In the genomic region with DNA sequence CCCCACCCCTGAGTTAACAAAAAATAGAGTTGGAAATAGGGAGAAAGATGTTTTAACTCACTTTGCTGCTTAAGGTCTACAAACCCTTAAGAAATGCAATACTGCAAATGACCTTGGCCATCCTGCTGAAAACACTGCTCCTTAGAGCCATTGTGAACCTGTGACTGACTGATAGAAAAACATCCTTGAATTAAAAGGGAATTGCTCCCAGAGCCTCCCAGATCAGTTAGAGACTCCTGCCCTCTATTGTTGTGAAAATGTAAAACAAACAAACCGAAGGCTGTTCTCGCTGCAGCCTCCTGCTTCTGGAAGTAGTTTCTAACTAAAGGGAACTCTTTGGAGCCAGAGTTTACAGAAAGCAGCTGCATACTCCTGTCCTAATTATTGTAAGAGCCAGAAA, we compare ENCODE assay signal across 32 mouse cellular contexts.
DNase-seq lines count a peak whose midpoint lies in the region; ATAC-seq and TF ChIP-seq lines count a peak whose summit lies in the region.
"Had no signal": no experiment of that assay in that cellular context is flagged by ENCODE, and none has a peak within 500 bp of the region (broad histone marks: within the 10 kb centered on the region; RNA-seq: fewer than 3 reads in every experiment).

No protein-coding gene starts in this region.

- H3K36me3 ChIP-seq in hindbrain, embryonic 10.5 days = no peaks in the 10 kb centered on the region
- no peaks in the 10 kb centered on the region for H3K36me3 ChIP-seq in hindbrain, embryonic 13.5 days
- H3K36me3 ChIP-seq in midbrain, embryonic 14.5 days (ENCODE audit: control insufficient read depth, insufficient read depth, low read length) = no peaks in the 10 kb centered on the region
- no peaks in the 10 kb centered on the region for H3K36me3 ChIP-seq in midbrain, embryonic 15.5 days (replicated peaks)
- no peaks in the 10 kb centered on the region for H3K36me3 ChIP-seq in ES-E14 (ENCODE audit: control insufficient read depth, insufficient read depth, low read length, poor library complexity, severe bottlenecking)
- H3K36me3 ChIP-seq: embryonic facial prominence, embryonic 10.5 days; embryonic facial prominence, embryonic 15.5 days; heart, embryonic 13.5 days; limb, embryonic 13.5 days; midbrain, embryonic 12.5 days; neural tube, embryonic 12.5 days had no signal

- H3K9me3 ChIP-seq in hindbrain, embryonic 10.5 days = no peaks in the 10 kb centered on the region
- H3K9me3 ChIP-seq in hindbrain, embryonic 13.5 days = no peaks in the 10 kb centered on the region
- H3K9me3 ChIP-seq in midbrain, embryonic 14.5 days (ENCODE audit: control insufficient read depth, low read length) = no peaks in the 10 kb centered on the region
- H3K9me3 ChIP-seq in midbrain, embryonic 15.5 days = no peaks in the 10 kb centered on the region
- no peaks in the 10 kb centered on the region for H3K9me3 ChIP-seq in ES-E14 (ENCODE audit: control insufficient read depth, insufficient read depth, low read depth, low read length)
- H3K9me3 ChIP-seq: embryonic facial prominence, embryonic 10.5 days; embryonic facial prominence, embryonic 15.5 days; forebrain, embryonic 13.5 days; heart, embryonic 13.5 days; limb, embryonic 13.5 days; midbrain, embryonic 12.5 days; neural tube, embryonic 12.5 days had no signal

- in situ Hi-C loops in ES-E14 (cut with MboI; ENCODE audit: low sequenced_read_pairs in 2 of 2, unreplicated experiment in 2 of 2) = no loop called here

- no peak overlapping the region for H3K9ac ChIP-seq in hindbrain, embryonic 13.5 days
- no peak overlapping the region for H3K9ac ChIP-seq in midbrain, embryonic 14.5 days (replicated peaks; ENCODE audit: low read length)
- H3K9ac ChIP-seq in midbrain, embryonic 15.5 days = no peak overlapping the region
- no peak overlapping the region for H3K9ac ChIP-seq in ES-E14 (ENCODE audit: insufficient read depth, low read depth, low read length, poor library complexity, severe bottlenecking)
- H3K9ac ChIP-seq: embryonic facial prominence, embryonic 15.5 days; forebrain, embryonic 13.5 days; heart, embryonic 13.5 days; limb, embryonic 13.5 days; midbrain, embryonic 12.5 days; neural tube, embryonic 12.5 days had no signal

- DNase-seq in hindbrain, embryonic 10.5 days (ENCODE audit: low spot score) = no peak
- DNase-seq in midbrain, embryonic 14.5 days = peak; percentile 59
- peak; percentile 46 for DNase-seq in ES-E14 (ENCODE audit: low read depth, low spot score)
- DNase-seq in frontal cortex, postnatal 25 days (ENCODE audit: low spot score in 2 of 2) = no peak
- DNase-seq in adrenal gland, postnatal 25 days = no peak
- DNase-seq: adrenal gland, adult 2 months; B cell, adult 2 months; cerebellum, adult 8-10 months; cerebellum, postnatal 36 days; gastrocnemius, postnatal 36 days; heart, adult 18-20 months; heart, postnatal 10 days; kidney, adult 11 months; kidney, postnatal 25 days; lung, postnatal 36 days; right cerebral cortex, postnatal 4 days; thymus, adult 18-20 months; thymus, postnatal 25 days had no signal

- ATAC-seq in hindbrain, embryonic 13.5 days (ENCODE audit: low FRiP score) = no peak
- no peak for ATAC-seq in midbrain, embryonic 14.5 days (ENCODE audit: low FRiP score, low TSS enrichment)
- no peak for ATAC-seq in midbrain, embryonic 15.5 days (replicated peaks)
- ATAC-seq: activated CD4-positive, CD25-positive, alpha-beta regulatory T cell, adult 4 months; inflammation-experienced regulatory T-cells, adult 6 months had no signal

- no peak overlapping the region for H3K4me3 ChIP-seq in hindbrain, embryonic 10.5 days
- H3K4me3 ChIP-seq in hindbrain, embryonic 13.5 days = no peak overlapping the region
- no peak overlapping the region for H3K4me3 ChIP-seq in midbrain, embryonic 14.5 days (replicated peaks; ENCODE audit: low read depth, low read length)
- H3K4me3 ChIP-seq in midbrain, embryonic 15.5 days = no peak overlapping the region
- H3K4me3 ChIP-seq in ES-E14 (ENCODE audit: insufficient read depth in 1 of 2, low read depth in 1 of 2, low read length in 2 of 2, poor library complexity in 1 of 2, severe bottlenecking in 1 of 2) = no peak overlapping the region
- H3K4me3 ChIP-seq: embryonic facial prominence, embryonic 15.5 days; forebrain, embryonic 13.5 days; limb, embryonic 13.5 days; midbrain, embryonic 12.5 days; myocyte; neural tube, embryonic 12.5 days had no signal

- peaks cover 53% of the 10 kb centered on the region for H3K4me1 ChIP-seq in hindbrain, embryonic 10.5 days (replicated peaks)
- H3K4me1 ChIP-seq in hindbrain, embryonic 13.5 days (replicated peaks) = peaks cover 29% of the 10 kb centered on the region
- H3K4me1 ChIP-seq in midbrain, embryonic 14.5 days (ENCODE audit: control insufficient read depth, insufficient read depth, low read length) = peaks cover 29% of the 10 kb centered on the region
- H3K4me1 ChIP-seq in midbrain, embryonic 15.5 days = peaks cover 17% of the 10 kb centered on the region
- peaks cover 2 to 20% of the 10 kb centered on the region in 2 experiments; a peak in 2 of 4 replicates for H3K4me1 ChIP-seq in ES-E14 (ENCODE audit: control insufficient read depth in 2 of 2, insufficient read depth in 2 of 2, low read length in 2 of 2, poor library complexity in 1 of 2)
- H3K4me1 ChIP-seq: embryonic facial prominence, embryonic 15.5 days had no signal

- H3K27ac ChIP-seq in hindbrain, embryonic 10.5 days = peak overlapping the region; percentile 56
- no peak overlapping the region for H3K27ac ChIP-seq in hindbrain, embryonic 13.5 days
- H3K27ac ChIP-seq in midbrain, embryonic 14.5 days (replicated peaks; ENCODE audit: low read depth, low read length) = no peak overlapping the region
- H3K27ac ChIP-seq in midbrain, embryonic 15.5 days = no peak overlapping the region
- H3K27ac ChIP-seq in ES-E14 (ENCODE audit: insufficient read depth, low read depth, low read length, poor library complexity, severe bottlenecking) = no peak overlapping the region
- H3K27ac ChIP-seq: embryonic facial prominence, embryonic 10.5 days; embryonic facial prominence, embryonic 15.5 days; forebrain, embryonic 13.5 days; heart, embryonic 13.5 days; limb, embryonic 13.5 days; neural tube, embryonic 12.5 days; stomach, postnatal 0 days had no signal

- no peak overlapping the region for H3K4me2 ChIP-seq in hindbrain, embryonic 13.5 days
- H3K4me2 ChIP-seq in midbrain, embryonic 14.5 days (ENCODE audit: low read length) = no peak overlapping the region
- H3K4me2 ChIP-seq in midbrain, embryonic 15.5 days = no peak overlapping the region
- H3K4me2 ChIP-seq: embryonic facial prominence, embryonic 15.5 days; limb, embryonic 13.5 days; liver, embryonic 11.5 days had no signal

- WGBS in hindbrain, embryonic 10.5 days = 0% methylated on average over 2 of the region's 2 CpGs
- 8% methylated on average over 2 of the region's 2 CpGs for WGBS in hindbrain, embryonic 13.5 days
- WGBS in midbrain, embryonic 14.5 days = 14% methylated on average over 2 of the region's 2 CpGs
- WGBS in midbrain, embryonic 15.5 days = 27% methylated on average over 2 of the region's 2 CpGs

- peaks cover 71% of the 10 kb centered on the region for H3K27me3 ChIP-seq in hindbrain, embryonic 10.5 days (ENCODE audit: insufficient read depth, poor library complexity, severe bottlenecking)
- peaks cover 68% of the 10 kb centered on the region for H3K27me3 ChIP-seq in hindbrain, embryonic 13.5 days
- 0 out of 2 replicates have a peak, but pooled peaks cover 3% of the 10 kb centered on the region for H3K27me3 ChIP-seq in midbrain, embryonic 14.5 days (ENCODE audit: control insufficient read depth, insufficient read depth, low read length)
- peaks cover 9% of the 10 kb centered on the region for H3K27me3 ChIP-seq in midbrain, embryonic 15.5 days (replicated peaks)

TF ChIP-seq in ES-E14, 5 proteins besides CTCF, POLR2A, EP300 and RAD21:
- no peak for TF ChIP-seq ZNF384 (IDR thresholded peaks at IDR 0.05; ENCODE audit: low read depth, low read length)
- TF ChIP-seq CHD2 (IDR thresholded peaks at IDR 0.05; ENCODE audit: low read depth, low read length) = no peak
- no peak for TF ChIP-seq MAFK (IDR thresholded peaks at IDR 0.05; ENCODE audit: insufficient read depth, low read depth, low read length)
- no peak for TF ChIP-seq ZC3H11A (IDR thresholded peaks at IDR 0.05; ENCODE audit: borderline replicate concordance, low read depth, low read length)

Comparison
In these comparisons a context has a peak if more than half of its experiments do, and no peak if none do; other contexts are left out.
1. DNase-seq: peak in midbrain, embryonic 14.5 days (single experiment) and ES-E14 (single experiment); none in hindbrain, embryonic 10.5 days (single experiment), frontal cortex, postnatal 25 days (0 of 2) and adrenal gland, postnatal 25 days (single experiment).